Mouse (Mus musculus) megakaryocyte-erythroid progenitor cell, adult 5-6 weeks (primary cell): ENCODE data around the gene Ak8. TPM values are rescaled to one million over a fixed set of nuclear protein-coding genes. Genes with fewer than 3 reads are reported as not detected.

Experiments
- ATAC-seq: replicated peaks from 2 replicates; pipeline ENCODE4 v1.8.0; 2016; ENCODE audit warnings: mild to moderate bottlenecking, inconsistent platforms; ENCODE audit not compliant: severe bottlenecking, poor library complexity, low FRiP score, low TSS enrichment
- total RNA-seq, 2 experiments: library from RNA; stranded (forward) in 1 of 2; stranded (reverse) in 1 of 2; fragments of 200-1000, 215-1000 nt in 1 of 2; fragments of >200 nt in 1 of 2; fragmentation: Nextera tagmentation in 1 of 2; gene quantifications; 2 replicates each; pipeline ENCODE4 v1.2.3; 2014 to 2017

The Ak8 gene
- total RNA-seq, 2 experiments from 2014 or later, result not detected

DNA sequence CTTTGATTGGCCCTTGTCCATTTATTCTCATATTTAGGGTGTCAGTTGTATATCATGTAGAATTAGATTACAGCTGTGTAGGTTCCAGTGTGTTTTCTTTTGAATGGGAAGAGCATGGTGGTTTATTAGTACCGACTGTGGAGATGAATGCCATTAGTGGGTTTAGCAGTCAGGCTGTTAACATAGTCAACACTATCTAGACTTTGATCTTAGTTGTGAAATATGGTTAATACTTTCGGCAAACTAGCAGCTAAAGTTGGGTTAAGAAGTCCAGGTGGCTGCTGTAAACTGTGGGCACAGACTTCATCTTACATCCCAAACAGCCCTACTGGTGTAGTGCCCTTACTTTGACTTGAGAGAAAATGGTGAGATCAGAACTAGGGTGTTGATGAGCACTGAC, 148.9 kb downstream of the Ak8 start:
- ATAC-seq, result no peak

DNA sequence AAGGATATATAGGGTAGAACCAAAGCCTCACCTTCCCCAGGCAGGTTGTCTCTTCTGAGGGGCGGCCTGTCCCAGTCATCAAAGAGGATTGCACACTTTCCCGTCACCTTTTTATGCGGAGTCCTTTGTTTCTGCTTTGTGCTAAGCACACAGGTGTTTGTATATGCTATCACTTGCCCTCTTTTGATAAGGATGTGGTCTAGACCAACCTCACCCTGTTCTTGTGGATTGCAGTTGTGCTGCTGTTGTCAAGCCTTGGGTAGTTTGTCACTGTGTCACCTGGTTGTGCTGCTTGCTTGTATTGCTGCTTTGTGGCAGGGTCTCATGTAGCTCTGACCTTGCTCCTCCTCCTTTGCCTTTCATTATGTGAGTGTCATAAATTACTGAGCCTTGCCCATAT, 152.6 kb downstream of the Ak8 start:
- ATAC-seq, result no peak

DNA sequence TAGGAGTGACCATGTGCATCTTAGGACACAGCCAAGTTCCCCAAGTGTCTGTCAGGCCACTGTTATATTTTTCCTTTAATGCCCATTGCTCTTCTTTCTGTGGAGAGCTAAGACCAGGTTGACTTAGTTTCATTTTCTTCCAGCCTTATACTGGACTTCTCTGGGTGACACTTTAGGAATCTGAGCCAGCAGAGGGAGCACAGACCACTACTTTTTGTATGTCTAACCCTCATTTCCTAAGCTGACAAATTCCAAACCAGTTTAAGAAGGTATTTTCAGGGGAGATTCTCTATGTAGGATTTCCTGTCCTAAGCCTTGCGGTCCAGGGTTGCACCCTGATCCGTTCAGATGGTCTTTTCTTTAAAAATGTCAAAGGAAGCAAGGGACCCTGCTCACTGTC, 155.8 kb downstream of the Ak8 start:
- ATAC-seq, result no peak

DNA sequence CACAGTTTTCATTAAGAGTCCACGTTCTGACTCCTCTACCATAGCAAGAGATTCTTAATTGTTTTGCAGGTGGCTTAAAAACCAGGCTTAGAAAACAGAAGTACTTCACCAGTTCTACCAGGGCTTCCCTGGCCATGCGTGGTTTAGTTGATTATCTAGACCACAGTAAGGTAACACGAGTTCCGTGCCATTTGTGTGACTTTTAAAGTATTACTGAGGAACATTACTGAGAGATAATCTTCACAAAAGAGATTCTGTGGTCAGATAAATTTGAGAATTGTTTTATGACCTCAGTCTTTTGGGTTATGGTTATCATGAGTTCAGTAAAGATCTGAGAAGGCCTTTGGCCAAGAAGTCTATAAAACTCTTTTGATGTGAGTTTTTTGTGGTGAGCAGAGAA, 159.3 kb downstream of the Ak8 start:
- no peak for ATAC-seq

DNA sequence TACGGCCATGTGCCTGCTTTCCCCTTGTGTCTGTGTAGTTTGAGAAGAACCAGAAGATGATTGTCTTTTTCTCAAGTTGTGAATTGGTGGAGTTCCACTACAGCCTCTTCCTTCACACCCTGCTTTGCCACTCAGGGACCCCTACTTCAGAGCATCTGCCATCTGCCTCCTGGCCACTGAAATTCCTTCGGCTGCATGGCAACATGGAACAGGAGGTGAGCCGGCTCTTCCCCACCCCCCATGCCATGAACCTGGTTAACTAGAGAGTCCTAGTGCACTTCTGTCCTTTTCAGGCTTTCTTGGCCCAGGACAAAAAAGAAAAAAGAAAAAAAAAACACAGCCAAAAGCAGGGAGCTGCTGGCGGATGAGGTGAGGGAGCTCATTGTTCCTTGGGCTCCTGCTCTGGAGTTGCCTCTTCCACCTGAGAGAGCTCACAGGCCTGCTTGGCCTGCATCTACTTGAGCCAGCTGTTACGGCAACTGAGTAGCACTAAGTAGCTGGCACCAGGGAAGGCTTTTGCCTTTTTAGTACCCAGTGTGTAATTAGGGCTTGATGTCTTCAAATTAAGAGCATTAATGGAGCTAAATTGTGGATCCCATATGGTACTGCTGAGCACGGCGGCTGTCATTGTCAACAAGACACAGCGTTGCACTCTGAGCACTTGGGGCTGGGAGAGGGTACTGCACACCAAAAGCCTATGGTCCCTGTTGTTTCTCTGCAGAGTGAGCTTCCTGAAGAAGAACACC, 160.9 kb downstream of the Ak8 start:
- ATAC-seq, result no peak

Other genes with a start within 250 kb of the Ak8 start
- not detected in 2 replicates for gene 1700007K13Rik, start 233.8 kb upstream of the Ak8 start, total RNA-seq (2014; fragmentation: Nextera tagmentation)
- gene 1700007K13Rik, start 233.8 kb upstream of the Ak8 start, total RNA-seq (2017), result not detected in 2 replicates
- 48.2 and 49.4 TPM in 2 replicates for gene Mrps2, start 232.1 kb upstream of the Ak8 start, total RNA-seq (2014; fragmentation: Nextera tagmentation)
- 35.3 and 37.8 TPM in 2 replicates for gene Mrps2, start 232.1 kb upstream of the Ak8 start, total RNA-seq (2017)
- not detected in 2 replicates for gene Gbgt1, start 203.3 kb upstream of the Ak8 start, total RNA-seq (2014; fragmentation: Nextera tagmentation)
- gene Gbgt1, start 203.3 kb upstream of the Ak8 start, total RNA-seq (2017), result not detected in 2 replicates
- not detected in 2 replicates for gene Gm10134, start 194.1 kb upstream of the Ak8 start, total RNA-seq (2014; fragmentation: Nextera tagmentation)
- not detected in 2 replicates for gene Gm10134, start 194.1 kb upstream of the Ak8 start, total RNA-seq (2017)
- gene Ralgds, start 187.0 kb upstream of the Ak8 start, total RNA-seq (2014; fragmentation: Nextera tagmentation), result 1.7 and 5.5 TPM in 2 replicates
- 0.56 and 0.88 TPM in 2 replicates for gene Ralgds, start 187.0 kb upstream of the Ak8 start, total RNA-seq (2017)
- not detected in 2 replicates for gene Cel, start 136.8 kb upstream of the Ak8 start, total RNA-seq (2014; fragmentation: Nextera tagmentation)
- gene Cel, start 136.8 kb upstream of the Ak8 start, total RNA-seq (2017), result not detected in 2 replicates
- gene Gtf3c5, start 116.4 kb upstream of the Ak8 start, total RNA-seq (2014; fragmentation: Nextera tagmentation), result 33.9 and 43.0 TPM in 2 replicates
- 18.8 and 25.7 TPM in 2 replicates for gene Gtf3c5, start 116.4 kb upstream of the Ak8 start, total RNA-seq (2017)
- 331 and 332 TPM in 2 replicates for gene Gfi1b, start 78.2 kb upstream of the Ak8 start, total RNA-seq (2014; fragmentation: Nextera tagmentation)
- 91.3 and 113 TPM in 2 replicates for gene Gfi1b, start 78.2 kb upstream of the Ak8 start, total RNA-seq (2017)
- gene Tsc1, start 58.9 kb upstream of the Ak8 start, total RNA-seq (2014; fragmentation: Nextera tagmentation), result 20.1 and 32.0 TPM in 2 replicates
- gene Tsc1, start 58.9 kb upstream of the Ak8 start, total RNA-seq (2017), result 10.9 and 24.3 TPM in 2 replicates
- gene Spaca9, start 437 bp upstream of the Ak8 start, total RNA-seq (2014; fragmentation: Nextera tagmentation), result 2.7 TPM in 1 of 2 replicates, not detected in the other
- gene Spaca9, start 437 bp upstream of the Ak8 start, total RNA-seq (2017), result not detected in 2 replicates
- 17.8 and 21.7 TPM in 2 replicates for gene Gtf3c4, start 140.2 kb downstream of the Ak8 start, total RNA-seq (2014; fragmentation: Nextera tagmentation)
- gene Gtf3c4, start 140.2 kb downstream of the Ak8 start, total RNA-seq (2017), result 24.7 TPM in 2 replicates
- 10.6 and 12.5 TPM in 2 replicates for gene Ddx31, start 140.2 kb downstream of the Ak8 start, total RNA-seq (2014; fragmentation: Nextera tagmentation)
- gene Ddx31, start 140.2 kb downstream of the Ak8 start, total RNA-seq (2017), result 10.0 and 12.7 TPM in 2 replicates
- gene Barhl1, start 216.5 kb downstream of the Ak8 start, total RNA-seq (2014; fragmentation: Nextera tagmentation), result 0.27 TPM in 1 of 2 replicates, not detected in the other
- gene Barhl1, start 216.5 kb downstream of the Ak8 start, total RNA-seq (2017), result not detected in 2 replicates